Mouse (Mus musculus) bone marrow macrophage, adult 2 months (primary cell): ENCODE results near the gene Frs2.

Source experiments
- CTCF ChIP-seq: IDR thresholded peaks from 2 replicates; pipeline ENCODE4 v1.5.1; 2012; ENCODE audit warnings: low read depth, mild to moderate bottlenecking, low read length, moderate library complexity
- POLR2A ChIP-seq: IDR thresholded peaks from 2 replicates; pipeline ENCODE4 v1.6.1; 2012; ENCODE audit warnings: mild to moderate bottlenecking, low read depth, low read length, borderline replicate concordance

DNA sequence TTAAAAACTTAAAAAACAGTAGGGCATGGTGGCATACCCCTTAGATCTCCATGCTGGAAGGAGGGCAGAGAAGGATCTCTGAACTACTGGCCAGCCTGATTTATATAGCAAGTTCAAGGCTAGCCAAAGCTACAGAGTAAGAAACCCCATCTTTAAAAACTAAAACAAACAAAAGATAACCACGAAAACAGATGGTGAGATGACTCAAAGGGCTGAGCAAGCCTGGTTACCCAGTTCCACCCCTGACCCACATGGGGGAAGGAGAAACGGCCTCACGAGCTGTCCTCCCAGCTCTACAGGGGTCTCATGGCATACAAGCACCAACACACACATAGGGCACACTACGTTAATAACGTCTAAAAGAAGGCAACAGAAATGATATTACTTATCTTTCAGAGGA lies 48.2 kb downstream of the Frs2 start:
- TF ChIP-seq CTCF (no peak), POLR2A (no peak)
